Mouse (Mus musculus) thymus, postnatal 14 days (tissue): ENCODE measurements around the gene 2310022A10Rik.

Experiments used
- DNase-seq: peaks from one replicate; pipeline ENCODE4 v3.0.0; 2021

The 2310022A10Rik gene

GRCm38 (mm10) chr7:27591266-27592216 is 38.5 kb downstream of the 2310022A10Rik start, which contains the start of gene Akt2:
TSS of gene Akt2 (plus strand) at chr7:27591552.
- peak; percentile 97 for DNase-seq

GRCm38 (mm10) chr7:27592217-27592929 is 39.3 kb downstream of the 2310022A10Rik start:
- peak; percentile 75 for DNase-seq

GRCm38 (mm10) chr7:27592934-27593645 is 40.1 kb downstream of the 2310022A10Rik start:
- DNase-seq, result peak; percentile 14

- no peak for DNase-seq
Observed at GRCm38 (mm10) chr7:27596586-27597503, 43.8 kb downstream of the 2310022A10Rik start.

- DNase-seq, result no peak
Observed at GRCm38 (mm10) chr7:27598053-27598452, 45.0 kb downstream of the 2310022A10Rik start.

- no peak for DNase-seq
Observed at GRCm38 (mm10) chr7:27601628-27602027, 48.6 kb downstream of the 2310022A10Rik start.

GRCm38 (mm10) chr7:27602161-27602560 is 49.1 kb downstream of the 2310022A10Rik start:
- no peak for DNase-seq

GRCm38 (mm10) chr7:27602835-27603234 is 49.8 kb downstream of the 2310022A10Rik start:
- no peak for DNase-seq

GRCm38 (mm10) chr7:27604661-27605348 is 51.8 kb downstream of the 2310022A10Rik start:
- DNase-seq, result no peak

GRCm38 (mm10) chr7:27605499-27606285 is 52.7 kb downstream of the 2310022A10Rik start:
- no peak for DNase-seq

GRCm38 (mm10) chr7:27606481-27607254 is 53.6 kb downstream of the 2310022A10Rik start:
- DNase-seq, result no peak

GRCm38 (mm10) chr7:27607580-27607979 is 54.5 kb downstream of the 2310022A10Rik start:
- no peak for DNase-seq

GRCm38 (mm10) chr7:27608130-27608529 is 55.1 kb downstream of the 2310022A10Rik start:
- DNase-seq, result no peak

- DNase-seq, result no peak
Observed at GRCm38 (mm10) chr7:27609285-27609684, 56.3 kb downstream of the 2310022A10Rik start.

- DNase-seq, result peak; percentile 17
Observed at GRCm38 (mm10) chr7:27609688-27610087, 56.7 kb downstream of the 2310022A10Rik start.

- no peak for DNase-seq
Observed at GRCm38 (mm10) chr7:27610370-27610769, 57.3 kb downstream of the 2310022A10Rik start.

- DNase-seq, result no peak
Observed at GRCm38 (mm10) chr7:27610871-27611270, 57.8 kb downstream of the 2310022A10Rik start.

- DNase-seq, result no peak
Observed at GRCm38 (mm10) chr7:27612940-27613339, 59.9 kb downstream of the 2310022A10Rik start.

GRCm38 (mm10) chr7:27613751-27614499 is 60.9 kb downstream of the 2310022A10Rik start:
- DNase-seq, result no peak
